In genomic region chr15:12638370-12639030, GRCm38 (mm10) we compare ENCODE assay signal across 20 mouse cellular contexts.
DNase-seq lines count a peak whose midpoint lies in the region; ATAC-seq lines count a peak whose summit lies in the region.
"Had no signal": no experiment of that assay in that cellular context is flagged by ENCODE, and none has a peak within 500 bp of the region (broad histone marks: within the 10 kb centered on the region; RNA-seq: fewer than 3 reads in every experiment).

No protein-coding gene starts in this region.

- no peaks in the 10 kb centered on the region for H3K9me3 ChIP-seq in heart, embryonic 12.5 days (replicated peaks)
- H3K9me3 ChIP-seq in heart, embryonic 16.5 days (replicated peaks; ENCODE audit: control insufficient read depth, low read length), result no peaks in the 10 kb centered on the region
- no peaks in the 10 kb centered on the region for H3K9me3 ChIP-seq in heart, embryonic 11.5 days (replicated peaks; ENCODE audit: control insufficient read depth, low read length)
- H3K9me3 ChIP-seq in kidney, embryonic 16.5 days (ENCODE audit: low read length), result no peaks in the 10 kb centered on the region
- H3K9me3 ChIP-seq: forebrain, embryonic 15.5 days; G1E; hindbrain, embryonic 12.5 days had no signal

- H3K9ac ChIP-seq in heart, embryonic 12.5 days, result no peak overlapping the region
- no peak overlapping the region for H3K9ac ChIP-seq in heart, embryonic 16.5 days (ENCODE audit: low read length)
- no peak overlapping the region for H3K9ac ChIP-seq in heart, embryonic 11.5 days (ENCODE audit: low read depth, low read length)
- H3K9ac ChIP-seq in kidney, embryonic 16.5 days (replicated peaks; ENCODE audit: low read length), result no peak overlapping the region
- H3K9ac ChIP-seq: forebrain, embryonic 15.5 days; hindbrain, embryonic 12.5 days had no signal

- H3K27ac ChIP-seq in heart, embryonic 12.5 days (ENCODE audit: poor library complexity, severe bottlenecking), result 0 out of 2 replicates have a peak overlapping the region, but pooled peaks have one; percentile 41
- H3K27ac ChIP-seq in heart, embryonic 16.5 days (ENCODE audit: low read length), result peak overlapping the region; percentile 39
- no peak overlapping the region for H3K27ac ChIP-seq in heart, embryonic 11.5 days (ENCODE audit: low read depth, low read length)
- H3K27ac ChIP-seq in kidney, embryonic 16.5 days (ENCODE audit: low read length), result no peak overlapping the region
- H3K27ac ChIP-seq: forebrain, embryonic 15.5 days; hindbrain, embryonic 12.5 days had no signal

- peaks cover 26% of the 10 kb centered on the region for H3K4me1 ChIP-seq in heart, embryonic 12.5 days (replicated peaks)
- peaks cover 16% of the 10 kb centered on the region for H3K4me1 ChIP-seq in heart, embryonic 16.5 days (ENCODE audit: control insufficient read depth, insufficient read depth, low read length)
- H3K4me1 ChIP-seq in heart, embryonic 11.5 days (ENCODE audit: control insufficient read depth, insufficient read depth, low read length), result peaks cover 8% of the 10 kb centered on the region
- peaks cover 15% of the 10 kb centered on the region for H3K4me1 ChIP-seq in kidney, embryonic 16.5 days (ENCODE audit: insufficient read depth, low read length)
- H3K4me1 ChIP-seq: forebrain, embryonic 15.5 days had no signal

- no peak overlapping the region for H3K4me2 ChIP-seq in heart, embryonic 12.5 days
- peak overlapping the region; percentile 4; the same call in 1 of the 2 replicates for H3K4me2 ChIP-seq in heart, embryonic 16.5 days (ENCODE audit: low read depth, low read length)
- no peak overlapping the region for H3K4me2 ChIP-seq in heart, embryonic 11.5 days
- H3K4me2 ChIP-seq in kidney, embryonic 16.5 days (replicated peaks; ENCODE audit: low read depth, low read length), result no peak overlapping the region
- H3K4me2 ChIP-seq: forebrain, embryonic 15.5 days; hindbrain, embryonic 12.5 days had no signal

- DNase-seq in heart, adult 18-20 months, result no peak
- DNase-seq in kidney, postnatal 14 days, result no peak
- DNase-seq in A20 (ENCODE audit: low read depth, low spot score), result peak; percentile 22
- DNase-seq in gastrocnemius, postnatal 10 days, result no peak
- DNase-seq: adrenal gland, adult 8-10 months; adrenal gland, postnatal 36 days; B cell, adult 2 months; cerebellum, adult 2 months; cerebellum, postnatal 10 days had no signal

- no peaks in the 10 kb centered on the region for H3K27me3 ChIP-seq in heart, embryonic 12.5 days (replicated peaks)
- no peaks in the 10 kb centered on the region for H3K27me3 ChIP-seq in heart, embryonic 16.5 days (ENCODE audit: control insufficient read depth, insufficient read depth, low read length)
- no peaks in the 10 kb centered on the region for H3K27me3 ChIP-seq in heart, embryonic 11.5 days (ENCODE audit: control insufficient read depth, insufficient read depth, low read length)
- no peaks in the 10 kb centered on the region for H3K27me3 ChIP-seq in kidney, embryonic 16.5 days (ENCODE audit: insufficient read depth, low read length)
- H3K27me3 ChIP-seq: forebrain, embryonic 15.5 days; hindbrain, embryonic 12.5 days had no signal

- H3K4me3 ChIP-seq in heart, embryonic 12.5 days, result no peak overlapping the region
- no peak overlapping the region for H3K4me3 ChIP-seq in heart, embryonic 16.5 days (ENCODE audit: low read length)
- H3K4me3 ChIP-seq in heart, embryonic 11.5 days (ENCODE audit: low read depth, low read length), result no peak overlapping the region
- no peak overlapping the region for H3K4me3 ChIP-seq in kidney, embryonic 16.5 days (ENCODE audit: low read length)
- H3K4me3 ChIP-seq: forebrain, embryonic 15.5 days; hindbrain, embryonic 12.5 days had no signal

- H3K36me3 ChIP-seq in heart, embryonic 12.5 days, result no peaks in the 10 kb centered on the region
- no peaks in the 10 kb centered on the region for H3K36me3 ChIP-seq in heart, embryonic 16.5 days (ENCODE audit: control insufficient read depth, insufficient read depth)
- no peaks in the 10 kb centered on the region for H3K36me3 ChIP-seq in heart, embryonic 11.5 days (ENCODE audit: control insufficient read depth, insufficient read depth, low read length)
- H3K36me3 ChIP-seq in kidney, embryonic 16.5 days (ENCODE audit: insufficient read depth, low read length), result no peaks in the 10 kb centered on the region
- H3K36me3 ChIP-seq: forebrain, embryonic 15.5 days; G1E; hindbrain, embryonic 12.5 days had no signal

- ATAC-seq in heart, embryonic 12.5 days (ENCODE audit: insufficient number of reproducible peaks, low FRiP score), result no peak
- ATAC-seq in heart, embryonic 16.5 days (replicated peaks; ENCODE audit: extremely low read depth, insufficient read depth, low FRiP score), result peak; percentile 78
- no peak for ATAC-seq in heart, embryonic 11.5 days (replicated peaks; ENCODE audit: insufficient number of reproducible peaks, low FRiP score, low TSS enrichment)
- ATAC-seq in kidney, embryonic 16.5 days (ENCODE audit: low FRiP score, low TSS enrichment), result peak; percentile 43; the same call in 1 of the 2 replicates
- ATAC-seq: CD4-positive, CD25-positive, alpha-beta regulatory T cell, adult 4 months; forebrain, embryonic 15.5 days; hindbrain, embryonic 16.5 days; inflammation-experienced regulatory T-cells, adult 6 months; intestine, postnatal 0 days had no signal

- 66% methylated on average over 14 of the region's 14 CpGs for WGBS in heart, embryonic 12.5 days
- 67% methylated on average over 14 of the region's 14 CpGs for WGBS in heart, embryonic 16.5 days
- WGBS in heart, embryonic 11.5 days (ENCODE audit: insufficient replicate concordance), result 68% methylated on average over 14 of the region's 14 CpGs
- WGBS in kidney, embryonic 16.5 days, result 62% methylated on average over 14 of the region's 14 CpGs

Comparison
In these comparisons a context has a peak if more than half of its experiments do, and no peak if none do; other contexts are left out.
1. ATAC-seq: peak in heart, embryonic 16.5 days (single experiment) and kidney, embryonic 16.5 days (single experiment); none in heart, embryonic 12.5 days (single experiment) and heart, embryonic 11.5 days (single experiment).
2. H3K27ac ChIP-seq: peak in heart, embryonic 12.5 days (single experiment) and heart, embryonic 16.5 days (single experiment); none in heart, embryonic 11.5 days (single experiment) and kidney, embryonic 16.5 days (single experiment).